Comparison of ENCODE assay signal across 8 mouse cellular contexts in genomic region chr10:43581260-43581659, GRCm38 (mm10). TPM values are rescaled to one million over a fixed set of nuclear protein-coding genes. Genes with fewer than 3 reads are reported as not detected.
DNase-seq lines count a peak whose midpoint lies in the region; ATAC-seq and TF ChIP-seq lines count a peak whose summit lies in the region.

No protein-coding gene starts in this region.

- no peak for ATAC-seq in lung, postnatal 0 days
- no peak for ATAC-seq in limb, embryonic 12.5 days (ENCODE audit: insufficient number of reproducible peaks, insufficient read depth, low FRiP score, low TSS enrichment, low read depth)
- no peak for ATAC-seq in neural tube, embryonic 15.5 days (ENCODE audit: low FRiP score)
- no peak for ATAC-seq in granulocyte monocyte progenitor cell, adult 5-6 weeks (replicated peaks; ENCODE audit: poor library complexity, severe bottlenecking)

- H3K9me3 ChIP-seq in lung, postnatal 0 days (ENCODE audit: low read length): no peaks in the 10 kb centered on the region
- peaks cover 6% of the 10 kb centered on the region for H3K9me3 ChIP-seq in erythroblast, embryonic 14.5 days (ENCODE audit: control insufficient read depth, low read length)
- H3K9me3 ChIP-seq in limb, embryonic 12.5 days: 0 out of 2 replicates have a peak, but pooled peaks cover 14% of the 10 kb centered on the region
- no peaks in the 10 kb centered on the region for H3K9me3 ChIP-seq in neural tube, embryonic 15.5 days (replicated peaks)

- TF ChIP-seq CTCF in lung, postnatal 0 days (IDR thresholded peaks at IDR 0.05): no peak

- no peaks in the 10 kb centered on the region for H3K36me3 ChIP-seq in lung, postnatal 0 days (ENCODE audit: insufficient read depth, low read length)
- peaks cover 78% of the 10 kb centered on the region for H3K36me3 ChIP-seq in erythroblast, embryonic 14.5 days (ENCODE audit: control insufficient read depth)
- peaks cover 48% of the 10 kb centered on the region for H3K36me3 ChIP-seq in limb, embryonic 12.5 days
- H3K36me3 ChIP-seq in neural tube, embryonic 15.5 days: peaks cover 28% of the 10 kb centered on the region

- no peak for DNase-seq in lung, postnatal 0 days (ENCODE audit: low spot score)
- no peak for DNase-seq in lung, postnatal 36 days
- no peak for DNase-seq in embryo, embryonic 11 days
- DNase-seq in left cerebral cortex, adult 11 months (ENCODE audit: low spot score): no peak

- no peaks in the 10 kb centered on the region for H3K27me3 ChIP-seq in lung, postnatal 0 days (replicated peaks; ENCODE audit: insufficient read depth, low read length)
- H3K27me3 ChIP-seq in erythroblast, embryonic 14.5 days (ENCODE audit: control insufficient read depth): peaks cover 11% of the 10 kb centered on the region; the same call in 1 of the 2 replicates
- no peaks in the 10 kb centered on the region for H3K27me3 ChIP-seq in limb, embryonic 12.5 days
- H3K27me3 ChIP-seq in neural tube, embryonic 15.5 days (replicated peaks): no peaks in the 10 kb centered on the region

- peak overlapping the region; percentile 97 for H3K4me2 ChIP-seq in lung, postnatal 0 days (replicated peaks; ENCODE audit: low read depth, low read length)
- peak overlapping the region; percentile 74 for H3K4me2 ChIP-seq in limb, embryonic 12.5 days
- peak overlapping the region; percentile 86 for H3K4me2 ChIP-seq in neural tube, embryonic 15.5 days

- H3K27ac ChIP-seq in lung, postnatal 0 days (ENCODE audit: low read length): peak overlapping the region; percentile 22; the same call in 1 of the 2 replicates
- H3K27ac ChIP-seq in limb, embryonic 12.5 days: peak overlapping the region; percentile 100
- peak overlapping the region; percentile 98 for H3K27ac ChIP-seq in neural tube, embryonic 15.5 days (replicated peaks)

- H3K4me3 ChIP-seq in lung, postnatal 0 days (ENCODE audit: low read depth, low read length): peak overlapping the region; percentile 57; the same call in 1 of the 2 replicates
- peak overlapping the region; percentile 70 for H3K4me3 ChIP-seq in erythroblast, embryonic 14.5 days (replicated peaks)
- H3K4me3 ChIP-seq in limb, embryonic 12.5 days (replicated peaks): peak overlapping the region; percentile 85
- peak overlapping the region; percentile 74 for H3K4me3 ChIP-seq in neural tube, embryonic 15.5 days (replicated peaks)

- 57% methylated on average over 3 of the region's 3 CpGs for WGBS in lung, postnatal 0 days
- 51% methylated on average over 3 of the region's 3 CpGs for WGBS in limb, embryonic 12.5 days
- WGBS in neural tube, embryonic 15.5 days: 46% methylated on average over 3 of the region's 3 CpGs

- TF ChIP-seq EP300 in lung, postnatal 0 days (IDR thresholded peaks at IDR 0.05): no peak

- H3K4me1 ChIP-seq in lung, postnatal 0 days (ENCODE audit: insufficient read depth, low read depth, low read length): peaks cover 9% of the 10 kb centered on the region
- peaks cover 68% of the 10 kb centered on the region for H3K4me1 ChIP-seq in erythroblast, embryonic 14.5 days (ENCODE audit: control insufficient read depth)
- H3K4me1 ChIP-seq in limb, embryonic 12.5 days (replicated peaks): peaks cover 9% of the 10 kb centered on the region
- peaks cover 26% of the 10 kb centered on the region for H3K4me1 ChIP-seq in neural tube, embryonic 15.5 days

- 0 out of 2 replicates have a peak overlapping the region, but pooled peaks have one; percentile 48 for H3K9ac ChIP-seq in lung, postnatal 0 days (replicated peaks; ENCODE audit: low read depth)
- peak overlapping the region; percentile 97 for H3K9ac ChIP-seq in limb, embryonic 12.5 days (replicated peaks)
- peak overlapping the region; percentile 97 for H3K9ac ChIP-seq in neural tube, embryonic 15.5 days (replicated peaks)

RNA-seq across cellular contexts. Expression of gene Cd24a, which starts 3.2 kb away (rescaled TPM):
- polyA plus RNA-seq in lung, postnatal 0 days (2015; fragmentation: Nextera tagmentation; extraction: Ambion mirVana): 137 and 146 TPM in 2 replicates
- 286 and 348 TPM in 2 replicates for polyA plus RNA-seq in erythroblast, embryonic 14.5 days (2012)
- polyA plus RNA-seq in limb, embryonic 12.5 days (2016; fragmentation: Nextera tagmentation; extraction: Ambion mirVana): 612 and 635 TPM in 2 replicates
- 638 and 740 TPM in 2 replicates for polyA plus RNA-seq in neural tube, embryonic 15.5 days (2015; fragmentation: Nextera tagmentation; extraction: Ambion mirVana)
- total RNA-seq in granulocyte monocyte progenitor cell, adult 5-6 weeks (2014; fragmentation: Nextera tagmentation): 279 and 288 TPM in 2 replicates
- 385 and 423 TPM in 2 replicates for total RNA-seq in granulocyte monocyte progenitor cell, adult 5-6 weeks (2017)

RNA-seq across cellular contexts. Expression of gene 1700021F05Rik, which starts 40.5 kb away (rescaled TPM):
- polyA plus RNA-seq in lung, postnatal 0 days (2015; fragmentation: Nextera tagmentation; extraction: Ambion mirVana): 34.2 and 36.8 TPM in 2 replicates
- 1.3 and 2.0 TPM in 2 replicates for polyA plus RNA-seq in erythroblast, embryonic 14.5 days (2012)
- polyA plus RNA-seq in limb, embryonic 12.5 days (2016; fragmentation: Nextera tagmentation; extraction: Ambion mirVana): 55.6 and 64.2 TPM in 2 replicates
- polyA plus RNA-seq in neural tube, embryonic 15.5 days (2015; fragmentation: Nextera tagmentation; extraction: Ambion mirVana): 69.5 and 72.1 TPM in 2 replicates
- 25.9 and 52.7 TPM in 2 replicates for total RNA-seq in granulocyte monocyte progenitor cell, adult 5-6 weeks (2014; fragmentation: Nextera tagmentation)
- 52.1 and 76.1 TPM in 2 replicates for total RNA-seq in granulocyte monocyte progenitor cell, adult 5-6 weeks (2017)

RNA-seq across cellular contexts. Expression of gene Gm9803, which starts 57.4 kb away (rescaled TPM):
- 9.1 and 21.1 TPM in 2 replicates for polyA plus RNA-seq in lung, postnatal 0 days (2015; fragmentation: Nextera tagmentation; extraction: Ambion mirVana)
- polyA plus RNA-seq in erythroblast, embryonic 14.5 days (2012): 0.57 and 1.1 TPM in 2 replicates
- 12.8 and 14.1 TPM in 2 replicates for polyA plus RNA-seq in limb, embryonic 12.5 days (2016; fragmentation: Nextera tagmentation; extraction: Ambion mirVana)
- polyA plus RNA-seq in neural tube, embryonic 15.5 days (2015; fragmentation: Nextera tagmentation; extraction: Ambion mirVana): 17.6 and 25.6 TPM in 2 replicates
- 4.8 and 4.9 TPM in 2 replicates for total RNA-seq in granulocyte monocyte progenitor cell, adult 5-6 weeks (2014; fragmentation: Nextera tagmentation)
- total RNA-seq in granulocyte monocyte progenitor cell, adult 5-6 weeks (2017): 2.5 and 4.0 TPM in 2 replicates

Comparison
In these comparisons a context has a peak if more than half of its experiments do, and no peak if none do; other contexts are left out.
1. H3K27ac ChIP-seq: peak in every context shown above with its lines; median percentile 100 in limb, embryonic 12.5 days; 98 in neural tube, embryonic 15.5 days; 22 in lung, postnatal 0 days.
2. RNA of gene 1700021F05Rik, which starts 40.5 kb away (polyA plus RNA-seq): 69.5 to 72.1 TPM in neural tube, embryonic 15.5 days, 55.6 to 64.2 TPM in limb, embryonic 12.5 days and 34.2 to 36.8 TPM in lung, postnatal 0 days; 1.3 to 2.0 TPM in erythroblast, embryonic 14.5 days; every median in the first group is over 10 times any median in the second.
3. Peak in every context shown above with its lines, with median percentiles within 50 percentile points of each other: H3K4me2 ChIP-seq, H3K4me3 ChIP-seq and H3K9ac ChIP-seq.